Comparison of ENCODE assay signal across 12 mouse cellular contexts in genomic region chr6:3585402-3585801, GRCm38 (mm10).
"Had no signal": no experiment of that assay in that cellular context is flagged by ENCODE, and none has a peak within 500 bp of the region (broad histone marks: within the 10 kb centered on the region; RNA-seq: fewer than 3 reads in every experiment).

No protein-coding gene starts in this region.

- H3K27me3 ChIP-seq: liver, embryonic 15.5 days; midbrain, embryonic 13.5 days had no signal

- H3K4me2 ChIP-seq: liver, embryonic 11.5 days; liver, embryonic 15.5 days; midbrain, embryonic 13.5 days had no signal

- H3K27ac ChIP-seq: kidney, postnatal 0 days; limb, embryonic 10.5 days; liver, embryonic 15.5 days; midbrain, embryonic 13.5 days had no signal

- H3K9me3 ChIP-seq: limb, embryonic 10.5 days; liver, embryonic 15.5 days; midbrain, embryonic 13.5 days had no signal

- DNase-seq: kidney, adult 9 months; lung, adult 2 months; lung, postnatal 36 days; right cerebral cortex, postnatal 4 days; spleen, adult 18-20 months; thymus, adult 2 months; thymus, postnatal 36 days had no signal

- H3K36me3 ChIP-seq: liver, embryonic 15.5 days had no signal

- H3K4me1 ChIP-seq: limb, embryonic 10.5 days; liver, embryonic 15.5 days; midbrain, embryonic 13.5 days had no signal

- H3K9ac ChIP-seq: liver, embryonic 15.5 days; midbrain, embryonic 13.5 days had no signal

- H3K4me3 ChIP-seq: limb, embryonic 10.5 days; liver, embryonic 15.5 days; midbrain, embryonic 13.5 days had no signal
